8 mouse cellular contexts compared by ENCODE assay signal in the genomic region with DNA sequence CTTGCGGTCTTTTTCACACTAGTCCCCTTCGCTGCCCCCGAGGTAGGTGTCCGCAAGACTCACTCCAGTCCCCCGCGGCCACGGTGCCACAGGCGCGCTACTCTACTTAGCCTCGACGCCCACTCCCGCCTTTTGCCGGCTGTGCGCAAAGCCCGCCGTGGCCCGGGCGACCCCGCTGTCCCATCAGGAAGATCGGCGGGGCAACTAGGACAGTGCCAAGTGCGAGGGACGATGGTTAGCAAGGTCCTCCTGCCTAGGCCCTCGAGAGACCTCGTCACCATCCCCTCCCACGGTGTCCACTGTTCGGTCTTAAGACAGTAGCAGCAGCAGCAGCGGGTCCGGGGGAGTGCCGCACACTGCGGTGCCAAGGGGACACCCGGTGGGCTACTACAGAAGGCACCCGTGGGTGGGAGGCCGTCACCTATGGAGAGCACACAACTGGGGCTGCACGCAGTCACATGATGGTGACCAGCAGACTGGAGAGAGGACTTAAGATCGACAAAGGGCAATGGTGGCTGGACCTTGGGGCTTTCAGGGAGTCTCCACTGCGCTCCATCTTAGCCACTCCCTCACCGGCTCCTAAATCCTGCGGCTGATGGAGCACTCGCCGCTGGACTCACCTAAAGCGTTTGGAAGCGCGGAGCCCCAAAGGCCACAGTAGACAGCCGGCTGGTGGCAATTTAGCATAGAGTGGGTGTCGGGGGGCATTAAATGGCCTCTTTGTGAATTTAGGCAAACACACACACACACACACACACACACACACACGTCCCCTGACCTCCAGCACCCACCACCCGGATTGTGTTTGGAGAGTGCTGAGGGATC. TPM values are rescaled to one million over a fixed set of nuclear protein-coding genes. Genes with fewer than 3 reads are reported as not detected.
DNase-seq lines count a peak whose midpoint lies in the region; ATAC-seq and TF ChIP-seq lines count a peak whose summit lies in the region.

No protein-coding gene starts in this region.

- H3K4me2 ChIP-seq in embryonic facial prominence, embryonic 14.5 days (ENCODE audit: low read depth, low read length): peak overlapping the region; percentile 44
- peak overlapping the region; percentile 41 for H3K4me2 ChIP-seq in limb, embryonic 14.5 days (replicated peaks; ENCODE audit: low read depth, low read length, severe bottlenecking)

- no peak for TF ChIP-seq CTCF in E14TG2a.4 (conservative IDR thresholded peaks at IDR 0.05; ENCODE audit: low read length)

- 11% methylated on average over 45 of the region's 48 CpGs for WGBS in embryonic facial prominence, embryonic 14.5 days
- WGBS in limb, embryonic 14.5 days: 8% methylated on average over 46 of the region's 48 CpGs

- no peak for ATAC-seq in embryonic facial prominence, embryonic 14.5 days (ENCODE audit: low read depth)
- no peak for ATAC-seq in limb, embryonic 14.5 days (ENCODE audit: low FRiP score, low read depth)

- peak overlapping the region; percentile 60 for H3K4me3 ChIP-seq in E14TG2a.4 (replicated peaks; ENCODE audit: low read length)
- H3K4me3 ChIP-seq in embryonic facial prominence, embryonic 14.5 days (ENCODE audit: low read depth, low read length): peak overlapping the region; percentile 26
- H3K4me3 ChIP-seq in limb, embryonic 14.5 days (replicated peaks; ENCODE audit: low read length): peak overlapping the region; percentile 25

- H3K27me3 ChIP-seq in E14TG2a.4 (ENCODE audit: insufficient read depth, low read length): peaks cover 99% of the 10 kb centered on the region
- peaks cover 64% of the 10 kb centered on the region for H3K27me3 ChIP-seq in embryonic facial prominence, embryonic 14.5 days (replicated peaks; ENCODE audit: control insufficient read depth, insufficient read depth, low read length)
- 0 out of 2 replicates have a peak, but pooled peaks cover 24% of the 10 kb centered on the region for H3K27me3 ChIP-seq in limb, embryonic 14.5 days (ENCODE audit: control insufficient read depth, insufficient read depth, low read length)

- DNase-seq in heart, adult 11 months: peak; percentile 94
- no peak for DNase-seq in heart, postnatal 4 days
- no peak for DNase-seq in embryonic facial prominence, embryonic 14.5 days (ENCODE audit: low spot score)
- no peak for DNase-seq in limb, embryonic 14.5 days (ENCODE audit: low spot score)
- DNase-seq in layer of hippocampus, postnatal 36 days: no peak
- DNase-seq in urinary bladder, postnatal 10 days (ENCODE audit: low spot score): no peak
- no peak for DNase-seq in right cerebral cortex, postnatal 10 days (ENCODE audit: low spot score in 2 of 2)

- TF ChIP-seq POLR2A in limb, embryonic 14.5 days (IDR thresholded peaks at IDR 0.05; ENCODE audit: borderline replicate concordance, extremely low read depth, insufficient read depth, insufficient read length): no peak

- H3K27ac ChIP-seq in embryonic facial prominence, embryonic 14.5 days (replicated peaks; ENCODE audit: low read depth, low read length): no peak overlapping the region
- H3K27ac ChIP-seq in limb, embryonic 14.5 days (replicated peaks; ENCODE audit: low read depth, low read length): no peak overlapping the region

- peak overlapping the region; percentile 40; the same call in 1 of the 2 replicates for H3K9ac ChIP-seq in embryonic facial prominence, embryonic 14.5 days (ENCODE audit: low read depth, low read length)
- H3K9ac ChIP-seq in limb, embryonic 14.5 days (ENCODE audit: low read depth, low read length, severe bottlenecking): peak overlapping the region; percentile 40

- H3K9me3 ChIP-seq in E14TG2a.4 (ENCODE audit: low read length): no peaks in the 10 kb centered on the region
- no peaks in the 10 kb centered on the region for H3K9me3 ChIP-seq in embryonic facial prominence, embryonic 14.5 days (ENCODE audit: control insufficient read depth, low read length)
- no peaks in the 10 kb centered on the region for H3K9me3 ChIP-seq in limb, embryonic 14.5 days (ENCODE audit: control insufficient read depth, low read length)

- no peaks in the 10 kb centered on the region for H3K36me3 ChIP-seq in E14TG2a.4 (ENCODE audit: insufficient read depth, low read length)
- no peaks in the 10 kb centered on the region for H3K36me3 ChIP-seq in embryonic facial prominence, embryonic 14.5 days (ENCODE audit: control insufficient read depth, insufficient read depth, low read length)
- H3K36me3 ChIP-seq in limb, embryonic 14.5 days (ENCODE audit: control insufficient read depth, insufficient read depth, low read length): peaks cover 14% of the 10 kb centered on the region; the same call in 1 of the 2 replicates

- H3K4me1 ChIP-seq in E14TG2a.4 (replicated peaks; ENCODE audit: low read depth, low read length): peaks cover 55% of the 10 kb centered on the region
- H3K4me1 ChIP-seq in embryonic facial prominence, embryonic 14.5 days (ENCODE audit: control insufficient read depth, insufficient read depth, low read length): peaks cover 95% of the 10 kb centered on the region
- H3K4me1 ChIP-seq in limb, embryonic 14.5 days (ENCODE audit: control insufficient read depth, insufficient read depth, low read length): peaks cover 99% of the 10 kb centered on the region

RNA-seq across cellular contexts. Expression of a gene that starts 15.3 kb away (rescaled TPM):
- total RNA-seq in heart, postnatal 4 days (2021): 100 to 1,000 TPM; 189 to 211 TPM
- polyA plus RNA-seq in embryonic facial prominence, embryonic 14.5 days (2014; fragmentation: Nextera tagmentation; extraction: Ambion mirVana): 64.0 and 67.4 TPM in 2 replicates
- polyA plus RNA-seq in limb, embryonic 14.5 days (2012; rRNA removed): 81.2 and 97.7 TPM in 2 replicates
- polyA plus RNA-seq in limb, embryonic 14.5 days (2014; fragmentation: Nextera tagmentation; extraction: Ambion mirVana): 100 and 108 TPM in 2 replicates
- total RNA-seq in layer of hippocampus, postnatal 36 days (2021): 100 to 1,000 TPM; 387 to 434 TPM

RNA-seq across cellular contexts. Expression of a gene that starts 37.7 kb away (rescaled TPM):
- total RNA-seq in heart, postnatal 4 days (2021): 1 to 10 TPM; 3.4 to 3.6 TPM
- polyA plus RNA-seq in embryonic facial prominence, embryonic 14.5 days (2014; fragmentation: Nextera tagmentation; extraction: Ambion mirVana): 5.8 and 6.8 TPM in 2 replicates
- polyA plus RNA-seq in limb, embryonic 14.5 days (2012; rRNA removed): 5.7 and 5.9 TPM in 2 replicates
- polyA plus RNA-seq in limb, embryonic 14.5 days (2014; fragmentation: Nextera tagmentation; extraction: Ambion mirVana): 6.4 and 6.9 TPM in 2 replicates
- total RNA-seq in layer of hippocampus, postnatal 36 days (2021): 10 to 100 TPM in 1 of 2 experiments, 1 to 10 TPM in 1; 9.4 to 10.5 TPM

RNA-seq across cellular contexts. Expression of a gene that starts 46.4 kb away (rescaled TPM):
- total RNA-seq in heart, postnatal 4 days (2021): 10 to 100 TPM; 24.2 to 26.2 TPM
- 41.3 and 41.5 TPM in 2 replicates for polyA plus RNA-seq in embryonic facial prominence, embryonic 14.5 days (2014; fragmentation: Nextera tagmentation; extraction: Ambion mirVana)
- polyA plus RNA-seq in limb, embryonic 14.5 days (2012; rRNA removed): 39.8 and 45.6 TPM in 2 replicates
- polyA plus RNA-seq in limb, embryonic 14.5 days (2014; fragmentation: Nextera tagmentation; extraction: Ambion mirVana): 43.2 and 44.9 TPM in 2 replicates
- total RNA-seq in layer of hippocampus, postnatal 36 days (2021): 10 to 100 TPM; 23.2 to 25.7 TPM

RNA-seq across cellular contexts. Expression of a gene that starts 55.6 kb away (rescaled TPM):
- 10 to 100 TPM; 90.9 to 91.8 TPM for total RNA-seq in heart, postnatal 4 days (2021)
- 109 and 111 TPM in 2 replicates for polyA plus RNA-seq in embryonic facial prominence, embryonic 14.5 days (2014; fragmentation: Nextera tagmentation; extraction: Ambion mirVana)
- polyA plus RNA-seq in limb, embryonic 14.5 days (2012; rRNA removed): 82.0 and 82.4 TPM in 2 replicates
- 104 and 109 TPM in 2 replicates for polyA plus RNA-seq in limb, embryonic 14.5 days (2014; fragmentation: Nextera tagmentation; extraction: Ambion mirVana)
- 10 to 100 TPM; 67.9 to 68.5 TPM for total RNA-seq in layer of hippocampus, postnatal 36 days (2021)
